Mouse (Mus musculus) adrenal gland, adult 2 months (tissue): Measurements from ENCODE around the gene Fam135a. TPM values are rescaled to one million over a fixed set of nuclear protein-coding genes. Genes with fewer than 3 reads are reported as not detected.
A peak's percentile ranks its signal among the peaks of the same experiment; 100 is the strongest.
"Not testable (repeated sequence)": the region's sequence is repeated elsewhere in the genome, so short reads cannot be mapped to it uniquely, and the experiment has no call there.

Experiments
- DNase-seq: peaks from one replicate; pipeline ENCODE4 v3.0.0; 2021
- polyA plus RNA-seq: library from polyadenylated mRNA; depleted of rRNA; stranded (reverse); fragments of >200 nt; gene quantifications from 2 replicates; pipeline ENCODE4 v1.2.3, GENCODE M21; 2012
- total RNA-seq, 2 experiments: library from RNA; stranded (reverse); gene quantifications; 2 replicates each; pipeline ENCODE4 v1.2.3; 2021

Fam135a gene
- total and polyA plus RNA-seq, 3 experiments, result 2.9 to 18.6 (median 15.2) TPM

- DNase-seq, result no peak
Observed at GRCm38 (mm10) chr1:24066706-24067105, 33.4 kb downstream of the Fam135a start.

- DNase-seq, result no peak
Observed at GRCm38 (mm10) chr1:24055706-24056105, 44.4 kb downstream of the Fam135a start.

DNA sequence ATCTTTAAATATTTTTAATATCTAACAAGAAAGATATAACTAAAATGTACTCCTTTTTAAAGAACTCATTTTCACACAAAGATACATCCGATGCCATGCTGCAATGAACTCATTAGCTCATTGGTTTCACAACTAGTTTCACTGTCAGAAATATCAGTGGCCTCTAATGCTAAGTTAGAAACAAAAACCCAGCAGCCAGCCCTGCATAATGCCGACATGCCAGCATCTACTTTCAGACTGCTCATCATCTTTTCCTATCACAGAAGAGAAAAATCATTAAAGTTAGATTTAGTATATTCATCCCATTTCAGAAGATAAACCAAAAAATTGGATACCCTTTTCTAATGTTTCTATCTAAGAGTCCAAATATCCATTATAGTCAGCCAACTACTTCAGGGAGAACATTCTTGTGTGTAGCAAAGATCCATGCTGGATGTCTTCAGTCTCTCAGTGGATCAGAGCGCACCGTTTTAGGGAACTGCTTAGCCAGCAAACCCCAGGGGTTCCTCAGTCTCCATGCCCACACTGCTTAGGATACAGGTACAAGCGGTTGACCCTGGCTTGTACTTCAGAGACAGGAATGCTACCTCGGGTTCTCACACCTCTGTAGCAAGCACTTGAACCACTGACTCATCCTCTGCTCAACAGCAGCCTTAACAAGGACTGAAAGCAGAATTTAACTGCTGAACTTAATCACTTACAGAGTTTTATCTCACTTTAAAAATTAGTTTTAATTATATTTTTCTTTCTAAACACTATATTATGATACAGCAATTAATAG is 53.2 kb downstream of the Fam135a start:
- no peak for DNase-seq

- no peak for DNase-seq
Observed at GRCm38 (mm10) chr1:24045627-24046026, 54.5 kb downstream of the Fam135a start.

- DNase-seq, result no peak
Observed at GRCm38 (mm10) chr1:24043007-24043406, 57.1 kb downstream of the Fam135a start.

DNA sequence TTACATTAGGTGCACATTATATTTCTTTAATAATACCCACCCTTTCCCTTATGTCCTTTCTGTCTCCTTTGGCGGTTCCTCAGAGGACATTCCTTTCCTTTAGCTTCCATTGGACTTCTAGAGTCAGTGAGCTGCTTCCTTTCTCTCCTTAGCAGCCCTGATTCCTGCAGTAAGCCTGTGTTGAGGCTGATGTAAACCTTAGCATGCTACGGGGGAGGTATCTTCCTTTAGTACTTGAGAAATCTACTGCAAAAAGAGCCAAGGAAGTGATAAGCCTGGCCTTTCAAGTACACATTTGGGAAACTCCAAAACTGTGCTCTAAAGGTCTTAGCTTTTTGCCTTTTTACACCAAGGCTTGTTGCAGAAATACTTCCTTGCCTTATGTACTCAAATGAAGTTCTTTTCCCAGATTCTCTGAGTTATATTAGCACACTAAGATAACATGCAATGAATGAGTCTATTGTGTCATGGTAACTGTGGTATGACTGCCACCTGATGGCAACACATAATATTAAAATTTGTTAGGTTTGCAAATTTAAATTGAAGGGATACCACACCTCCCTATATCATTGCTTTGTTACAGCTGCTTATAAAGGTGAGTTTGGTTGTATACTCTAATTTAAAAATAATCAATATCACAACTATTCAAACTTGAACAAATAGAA is 66.2 kb downstream of the Fam135a start:
- DNase-seq, result no peak

- no peak for DNase-seq
Observed at GRCm38 (mm10) chr1:24010821-24011220, 89.3 kb downstream of the Fam135a start.

GRCm38 (mm10) chr1:24010016-24010415 is 90.1 kb downstream of the Fam135a start:
- peak; percentile 13 for DNase-seq

- DNase-seq, result no peak
Observed at GRCm38 (mm10) chr1:24007621-24008020, 92.5 kb downstream of the Fam135a start.

DNA sequence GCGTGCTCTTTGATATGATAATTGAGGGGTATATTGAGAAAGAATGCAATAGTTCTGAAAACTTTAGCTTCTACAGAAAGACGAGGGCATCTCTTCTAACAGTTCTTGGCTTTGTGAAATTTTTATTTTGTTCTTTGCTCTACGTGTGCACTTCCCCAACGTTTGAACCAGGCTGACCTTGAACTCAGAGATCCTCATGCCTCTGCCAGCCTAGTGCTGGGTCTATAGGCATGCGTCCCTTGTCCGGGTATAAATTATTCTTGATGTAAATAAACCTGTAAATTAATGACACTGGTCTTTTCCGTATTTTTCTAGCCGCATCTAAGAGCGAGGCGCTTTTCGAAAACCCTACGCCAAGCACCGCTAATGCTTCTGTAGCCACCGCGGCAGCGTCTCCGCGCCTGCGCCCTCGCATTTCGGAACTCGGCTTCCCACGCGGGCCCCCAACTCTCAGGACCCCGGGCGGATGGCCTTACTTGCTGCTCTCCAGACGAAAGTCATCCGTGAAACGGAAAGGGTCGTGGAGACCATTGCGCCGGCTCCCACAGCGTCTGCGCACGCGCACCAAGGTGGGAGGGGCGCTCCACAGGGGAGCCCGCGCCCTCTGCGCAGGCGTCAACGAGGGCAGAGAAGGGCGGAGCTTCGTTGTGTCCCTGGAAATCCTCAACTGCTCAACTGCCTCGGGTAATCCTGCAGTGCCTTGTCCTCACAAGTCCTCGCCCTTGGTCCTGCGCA is 94.9 kb downstream of the Fam135a start, which contains the start of gene Sdhaf4:
Gene Sdhaf4 (minus strand): TSS at position 587 of the 735 bp plus-strand sequence.
- peak; percentile 95 for DNase-seq

GRCm38 (mm10) chr1:23999318-23999717 is 100.8 kb downstream of the Fam135a start:
- DNase-seq, result no peak

DNA sequence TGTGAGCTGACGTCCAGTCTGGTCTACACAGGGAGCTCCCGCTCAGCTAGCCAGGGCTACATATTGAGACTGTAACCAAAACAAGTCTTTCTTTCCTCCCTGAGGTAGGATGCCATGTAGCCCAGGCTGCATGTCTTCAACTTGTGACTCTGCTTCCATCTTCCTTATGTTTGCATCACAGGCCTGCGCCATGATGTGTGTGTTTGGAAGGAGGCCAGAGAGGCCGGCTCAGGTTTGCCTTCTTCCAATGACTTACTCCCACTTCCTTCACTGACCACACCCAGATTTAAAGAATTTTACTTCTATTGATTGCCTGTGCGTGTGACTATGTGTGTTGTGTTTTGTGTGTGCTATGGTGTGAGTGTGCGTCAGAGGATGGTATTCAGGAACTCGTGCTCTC is 101.3 kb downstream of the Fam135a start:
- no peak for DNase-seq

DNA sequence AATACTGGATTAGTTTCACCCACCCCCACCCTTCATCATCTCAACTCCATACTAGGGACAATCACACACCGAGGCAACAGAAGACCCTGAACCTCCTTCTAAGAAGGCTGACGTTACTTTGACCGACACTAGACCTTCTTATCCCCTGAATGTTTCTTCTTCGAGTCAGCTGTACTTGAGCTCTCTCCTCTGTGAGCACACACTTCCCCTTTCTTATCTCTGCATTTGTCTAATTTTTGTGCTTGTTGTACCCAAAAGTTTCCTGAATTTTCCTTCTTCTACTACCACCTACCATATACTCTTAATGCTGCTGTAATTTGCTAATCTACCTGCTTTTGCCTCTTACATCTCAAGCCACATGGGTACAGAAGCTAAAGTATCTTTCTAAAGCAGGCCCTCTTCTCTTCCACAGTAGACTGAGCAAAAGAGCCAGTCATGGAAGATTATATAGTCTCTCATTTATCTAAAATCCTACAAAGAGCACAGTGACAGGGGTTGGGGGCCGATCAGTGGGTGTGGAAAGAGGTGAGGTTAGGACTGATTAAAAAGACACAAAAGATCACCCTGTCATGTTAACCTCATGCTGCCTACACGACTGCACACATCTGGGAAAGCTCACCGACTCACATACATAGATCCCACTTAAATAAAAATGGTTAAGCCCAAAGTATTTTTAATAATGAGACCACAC is 101.9 kb downstream of the Fam135a start:
- no peak for DNase-seq

DNA sequence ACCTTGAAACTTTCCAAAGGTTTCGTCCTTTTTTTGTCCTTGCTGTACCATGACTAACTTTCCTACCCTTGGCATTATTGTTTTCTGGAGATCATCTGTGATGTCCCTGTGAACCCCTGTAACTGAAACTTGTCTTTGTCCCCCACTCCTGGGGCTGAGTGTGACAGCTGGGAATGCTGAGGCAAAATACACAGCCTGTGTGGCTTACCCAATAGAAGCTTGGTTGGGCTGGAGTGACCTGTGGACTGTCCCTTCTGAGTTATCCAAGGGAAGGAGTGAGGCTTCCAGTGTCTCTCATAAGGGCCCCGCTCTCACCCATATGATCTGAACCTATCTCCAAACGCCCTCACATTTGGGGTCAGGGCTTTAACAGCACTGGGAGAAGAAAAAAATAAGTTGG is 102.6 kb downstream of the Fam135a start:
- no peak for DNase-seq

DNA sequence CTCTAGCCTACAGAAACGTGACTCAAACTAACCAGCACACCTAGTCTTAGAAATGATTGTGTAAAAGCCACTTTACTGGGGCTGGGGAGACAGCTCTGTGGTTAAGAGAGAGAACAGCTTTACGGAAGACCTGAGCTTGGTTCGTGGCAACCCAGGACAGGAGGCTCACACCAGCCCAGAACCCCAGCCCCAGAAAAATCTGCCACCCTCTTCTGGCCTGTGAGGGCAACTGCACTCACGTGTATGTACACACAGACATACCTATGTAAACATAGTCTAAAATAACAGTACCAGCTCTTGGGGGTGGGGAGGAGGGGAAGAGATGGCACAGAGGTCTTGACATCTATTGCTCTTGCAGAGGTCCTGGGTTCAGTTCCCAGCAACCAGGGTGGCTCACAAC is 104.7 kb downstream of the Fam135a start:
- DNase-seq, result no peak

- no peak for DNase-seq
Observed at GRCm38 (mm10) chr1:23983118-23983517, 117.0 kb downstream of the Fam135a start.

GRCm38 (mm10) chr1:23978281-23978680 is 121.9 kb downstream of the Fam135a start:
- DNase-seq, result no peak

DNA sequence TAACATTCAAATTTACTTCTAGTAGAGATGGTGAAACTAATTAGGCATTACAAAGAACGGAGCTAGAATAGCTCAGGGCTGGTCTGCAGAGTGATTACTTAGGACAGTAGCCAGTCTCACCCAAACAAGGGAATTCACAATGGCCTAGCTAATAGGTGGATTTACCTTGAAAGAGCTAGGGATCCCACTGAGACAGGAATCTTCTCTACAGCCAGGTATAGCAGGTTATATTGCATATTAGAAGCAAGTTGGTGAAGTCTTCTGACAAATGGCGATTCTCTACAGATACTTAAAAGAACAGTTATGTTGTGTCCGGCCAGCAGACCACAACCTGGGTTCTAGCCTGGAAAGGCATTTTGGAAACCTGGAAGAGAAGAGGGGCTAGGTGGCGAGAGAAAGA is 129.0 kb downstream of the Fam135a start:
- not testable (repeated sequence) for DNase-seq

- DNase-seq, result no peak
Observed at GRCm38 (mm10) chr1:23968027-23968725, 132.0 kb downstream of the Fam135a start.

DNA sequence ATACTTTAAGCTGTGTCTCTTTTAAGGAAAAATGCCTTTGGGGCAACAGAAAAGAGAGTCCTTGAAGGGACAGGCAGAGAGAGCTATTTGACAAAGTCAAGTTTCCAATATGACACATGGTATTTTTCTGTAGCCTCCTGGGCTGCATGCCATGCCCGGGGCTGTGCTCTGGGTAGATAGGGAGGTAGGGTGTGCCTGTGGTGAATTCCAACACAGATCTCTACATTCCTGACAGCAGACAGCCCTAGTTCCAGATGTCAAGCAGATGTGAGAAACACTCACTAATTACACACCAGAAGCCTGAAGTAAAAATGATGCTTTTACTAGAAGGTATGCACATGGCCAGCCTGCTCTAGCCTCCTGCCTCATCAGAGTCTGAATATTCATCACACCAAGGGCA is 133.9 kb downstream of the Fam135a start:
- DNase-seq, result no peak
